Mouse (Mus musculus) frontal cortex, adult (tissue): ENCODE results near the gene Plekhf1.

Experiments
- ATAC-seq: cut with Nextera tagmentation; 2 replicates; pipeline ENCODE4 v1.9.2; 2017; ENCODE audit warnings: mild to moderate bottlenecking, moderate library complexity, mixed read lengths; ENCODE audit not compliant: low TSS enrichment

The Plekhf1 gene

DNA sequence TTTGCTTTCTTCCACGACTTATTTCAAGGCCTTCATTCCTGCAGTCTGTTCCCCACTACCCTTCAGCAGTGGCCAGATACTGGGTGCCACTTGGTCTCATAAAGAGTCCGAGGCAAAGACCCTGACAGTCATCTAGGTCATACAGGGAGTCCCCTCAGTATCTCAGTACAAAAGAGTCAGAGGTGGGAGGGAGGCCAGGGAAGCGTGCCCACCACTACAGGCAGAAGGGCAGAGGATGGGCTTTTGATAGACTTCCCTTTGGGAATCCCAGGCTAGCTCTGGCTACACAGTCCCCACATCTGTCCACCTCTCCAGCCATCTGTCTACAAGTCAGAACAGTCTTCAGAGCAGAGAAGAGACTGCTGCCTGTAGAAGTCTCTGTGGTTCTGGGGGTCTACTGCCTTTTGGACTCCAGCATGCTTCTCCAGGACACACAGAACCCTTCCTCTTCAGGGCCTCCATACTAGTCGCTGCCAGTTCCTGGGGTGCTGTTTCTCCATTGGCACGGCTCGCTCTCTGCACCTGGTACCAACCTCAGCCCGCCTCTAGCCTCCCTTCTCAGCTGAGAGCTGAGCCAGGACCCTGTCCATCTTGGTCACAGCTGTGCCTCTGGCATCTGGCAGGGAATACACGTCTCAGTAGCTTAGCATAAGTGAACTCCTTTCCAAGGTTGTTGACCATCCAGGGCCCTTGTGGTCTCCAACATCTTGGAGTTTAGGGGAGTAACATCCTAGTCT, 9.0 kb downstream of the Plekhf1 start:
- no peak for ATAC-seq

DNA sequence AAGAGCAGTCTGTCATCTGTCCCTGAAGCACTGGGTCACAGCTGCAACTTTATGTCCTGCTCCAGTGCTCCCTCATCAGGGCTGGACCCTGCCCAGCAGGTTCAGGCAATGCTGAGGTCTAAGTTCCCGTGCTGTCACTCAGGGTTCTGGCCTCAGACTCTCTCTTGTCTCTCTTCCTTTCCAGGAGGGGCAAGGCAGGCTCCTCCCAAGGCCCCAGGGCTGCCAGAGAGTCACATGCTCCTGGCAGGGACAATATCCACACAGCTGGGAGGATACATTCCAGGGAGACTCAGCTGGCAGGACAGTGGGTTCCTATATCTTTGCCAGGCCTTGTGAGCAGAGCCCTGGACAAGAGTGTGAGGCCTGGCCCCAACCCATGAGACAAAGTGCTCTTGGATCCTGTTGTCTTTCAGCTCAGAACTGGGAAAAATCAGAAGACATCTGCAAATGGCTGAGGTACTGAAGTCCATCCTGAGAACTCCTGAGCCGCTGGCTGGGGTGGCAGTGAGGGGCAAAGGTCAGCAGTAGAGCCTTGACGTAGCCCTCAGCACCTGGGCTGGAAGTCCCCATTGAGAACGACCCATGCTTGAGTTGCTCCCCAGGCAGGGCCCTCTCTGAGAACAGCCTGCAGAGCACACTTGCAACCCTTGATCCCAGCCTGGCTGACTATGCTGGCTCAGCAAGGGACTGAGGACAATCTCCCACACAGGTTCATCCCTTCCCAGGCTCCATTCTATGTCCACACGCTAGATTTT, 10.2 kb downstream of the Plekhf1 start:
- ATAC-seq = peak; percentile 82

DNA sequence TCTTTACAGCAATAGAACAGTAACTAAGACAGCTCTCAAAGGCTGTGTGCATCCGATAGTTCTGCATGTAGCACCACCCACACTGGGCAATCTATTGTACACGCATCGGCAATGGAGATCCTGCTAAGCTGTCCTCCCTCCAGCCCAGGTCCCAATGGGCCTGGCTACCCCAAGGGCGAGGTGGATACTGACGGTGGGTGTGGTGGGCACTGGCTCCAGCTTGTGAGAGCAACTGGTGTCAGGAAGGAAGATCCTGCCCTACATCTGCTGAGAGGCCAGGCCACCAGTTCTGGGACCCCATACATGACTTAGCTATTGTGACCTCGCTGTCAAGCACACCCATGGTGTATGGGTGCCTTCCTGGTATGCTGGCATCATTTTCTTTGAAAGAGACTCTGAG, 12.1 kb downstream of the Plekhf1 start:
- ATAC-seq = no peak

DNA sequence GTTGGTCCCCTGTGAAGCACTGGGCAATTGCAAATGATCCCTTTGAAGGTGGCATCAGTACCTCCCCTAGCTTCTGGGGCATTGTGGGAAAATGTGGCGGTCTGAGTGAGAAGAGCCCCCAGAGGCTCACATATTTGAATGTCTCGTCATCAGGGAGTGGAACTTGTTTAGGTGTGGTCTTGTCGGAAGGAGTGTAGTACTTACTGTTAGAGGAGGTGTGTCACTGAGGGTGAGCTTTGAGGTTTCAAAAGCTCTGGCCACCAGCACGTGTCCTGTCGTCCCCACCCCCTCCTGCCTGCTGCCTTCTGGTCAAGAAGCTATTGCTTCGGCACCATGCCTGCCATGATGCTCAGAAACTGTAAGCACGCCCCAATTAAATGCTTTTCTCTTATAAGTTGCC, 12.5 kb downstream of the Plekhf1 start:
- no peak for ATAC-seq

DNA sequence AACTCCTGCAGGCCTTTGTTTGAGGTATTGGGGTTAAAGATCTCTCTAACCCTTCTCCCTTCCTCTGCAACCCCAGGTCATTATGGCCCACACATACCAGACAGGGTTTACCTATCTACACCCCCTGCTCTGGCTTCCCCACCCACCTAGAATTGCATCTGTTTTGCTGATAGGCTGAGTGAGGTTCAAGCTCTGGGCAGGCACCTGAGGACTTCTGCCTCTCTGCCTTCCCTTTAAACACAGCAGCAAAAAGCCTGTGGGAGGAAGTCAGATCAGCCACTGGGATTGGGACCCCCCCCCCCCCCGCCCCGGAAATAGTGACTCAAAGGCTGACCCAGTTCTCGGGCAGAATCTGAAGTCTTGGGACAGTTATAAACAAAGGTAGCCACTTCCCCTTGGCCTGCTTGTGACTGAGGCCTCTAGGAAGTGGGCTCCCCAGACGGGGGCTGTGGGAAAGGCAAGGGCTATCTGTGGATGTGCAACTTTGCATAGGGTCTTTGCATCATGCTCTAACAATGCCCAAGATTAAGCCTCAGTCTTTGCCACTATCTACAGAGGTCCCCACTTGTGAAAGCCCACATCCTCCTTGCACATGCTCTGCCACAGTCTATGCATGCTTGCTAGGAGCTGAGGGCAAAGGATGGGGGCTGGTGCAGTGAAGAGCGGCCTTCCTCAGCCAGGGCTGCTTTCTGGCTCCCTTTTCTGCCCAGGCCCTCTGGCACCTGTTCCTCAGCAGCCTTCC, 13.2 kb downstream of the Plekhf1 start:
- ATAC-seq = no peak

DNA sequence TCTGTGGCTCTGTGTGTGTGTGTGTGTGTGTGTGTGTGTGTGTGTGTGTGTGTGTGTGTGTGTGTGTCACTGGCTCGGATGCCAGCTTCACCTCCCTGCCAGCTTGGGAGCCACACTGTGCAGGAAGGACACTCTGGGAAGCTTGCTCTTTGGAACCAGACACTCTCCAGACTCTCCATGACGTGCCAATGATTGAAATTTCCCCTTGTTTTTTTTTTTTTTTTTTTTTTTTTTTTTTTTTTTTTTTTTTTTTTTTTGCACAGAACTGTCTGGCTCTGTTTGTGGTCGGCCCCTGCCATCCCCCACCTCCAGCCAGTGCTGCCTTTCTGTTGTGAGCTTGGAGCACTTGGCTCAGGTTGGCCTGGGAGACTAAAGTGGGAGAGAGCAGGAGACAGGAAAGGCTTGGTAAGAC, 15.2 kb downstream of the Plekhf1 start:
- ATAC-seq = no peak

DNA sequence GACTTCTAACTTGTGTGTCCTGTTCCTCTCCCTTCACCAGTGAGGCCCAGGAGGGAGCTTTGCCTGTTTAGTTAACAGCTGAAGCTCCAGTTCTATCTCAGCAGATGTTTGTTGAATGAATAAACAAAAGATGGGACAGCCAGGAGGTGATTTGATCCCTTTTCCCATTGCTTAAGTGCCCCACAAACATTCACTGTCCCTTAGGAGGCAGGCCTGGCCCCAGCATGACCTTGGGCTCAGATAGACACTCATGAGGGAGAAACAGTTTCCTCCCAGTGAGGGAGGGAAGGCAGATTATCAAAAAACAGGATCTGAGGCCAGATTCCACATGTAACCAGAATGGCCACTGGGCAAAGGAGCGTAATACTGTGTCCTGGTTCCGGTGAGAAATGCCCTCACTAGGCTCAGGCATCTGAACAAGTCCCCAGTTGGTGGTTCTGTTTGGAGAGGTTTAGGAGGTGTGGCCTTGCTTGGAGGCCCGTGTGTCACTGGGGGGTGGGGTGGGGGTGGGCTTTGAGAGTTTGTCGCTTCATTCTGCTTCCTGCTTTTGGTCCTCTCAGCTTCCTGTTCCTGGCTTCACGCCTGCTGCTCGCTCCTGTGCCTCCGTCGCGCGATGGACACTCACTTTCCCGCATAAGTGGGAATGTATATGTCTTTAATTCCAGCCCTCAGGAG, 18.2 kb downstream of the Plekhf1 start:
- no peak for ATAC-seq

DNA sequence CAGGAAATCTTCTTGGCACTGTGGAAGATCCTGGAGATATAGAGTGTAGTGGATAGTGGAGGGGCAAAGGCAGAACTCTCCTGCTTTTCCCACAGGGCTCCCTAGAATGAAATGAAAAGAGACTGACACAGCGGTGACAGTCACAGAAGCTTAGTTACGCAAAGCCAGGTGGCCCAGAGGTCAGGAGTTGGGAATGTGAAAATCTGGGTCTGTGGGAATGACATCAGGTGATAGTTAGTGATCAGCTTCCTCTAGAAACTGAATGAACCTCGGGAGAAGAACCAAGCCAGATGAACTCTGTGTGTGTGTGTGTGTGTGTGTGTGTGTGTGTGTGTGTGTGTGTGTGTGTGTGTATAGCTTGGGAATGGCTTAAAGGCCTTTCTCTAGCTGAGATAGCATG, 18.8 kb downstream of the Plekhf1 start:
- no peak for ATAC-seq

DNA sequence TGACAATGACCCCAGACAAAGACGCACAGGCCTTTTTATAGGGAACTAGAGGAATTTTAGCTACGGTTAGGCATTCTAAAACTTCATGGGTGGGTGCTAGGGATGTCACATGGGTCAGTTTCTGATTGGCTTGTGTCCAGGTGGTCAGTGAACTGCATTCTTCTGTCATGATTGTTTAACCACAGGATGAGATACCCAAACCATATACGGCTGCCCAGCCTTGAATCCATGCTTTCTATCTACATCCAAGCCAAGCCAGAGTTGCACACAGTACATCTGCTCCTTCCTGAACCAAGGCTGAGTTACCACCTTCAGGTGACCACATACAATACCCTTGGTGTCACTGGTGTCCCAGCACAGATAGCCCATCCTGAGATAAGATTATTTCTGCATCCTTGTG, 21.3 kb downstream of the Plekhf1 start:
- no peak for ATAC-seq

DNA sequence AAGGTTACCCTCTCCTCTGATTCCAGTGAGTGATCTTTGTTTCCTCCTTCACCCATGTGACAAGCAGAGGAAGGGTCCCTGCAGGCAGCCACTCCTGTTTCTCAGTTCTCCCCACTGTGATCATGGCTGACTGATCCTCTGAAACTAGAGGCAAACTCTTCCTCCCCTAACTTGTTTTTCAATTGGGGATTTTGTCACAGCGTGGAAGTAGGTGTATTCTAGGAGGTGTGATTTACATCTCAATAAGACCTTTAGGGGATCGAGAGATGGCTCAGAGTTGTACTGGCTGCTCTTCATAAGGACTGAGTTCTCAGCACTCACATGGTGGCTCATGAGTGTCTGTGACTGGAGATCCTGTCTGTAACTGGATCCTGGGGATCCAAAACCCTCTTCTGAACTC, 22.0 kb downstream of the Plekhf1 start:
- ATAC-seq = no peak

DNA sequence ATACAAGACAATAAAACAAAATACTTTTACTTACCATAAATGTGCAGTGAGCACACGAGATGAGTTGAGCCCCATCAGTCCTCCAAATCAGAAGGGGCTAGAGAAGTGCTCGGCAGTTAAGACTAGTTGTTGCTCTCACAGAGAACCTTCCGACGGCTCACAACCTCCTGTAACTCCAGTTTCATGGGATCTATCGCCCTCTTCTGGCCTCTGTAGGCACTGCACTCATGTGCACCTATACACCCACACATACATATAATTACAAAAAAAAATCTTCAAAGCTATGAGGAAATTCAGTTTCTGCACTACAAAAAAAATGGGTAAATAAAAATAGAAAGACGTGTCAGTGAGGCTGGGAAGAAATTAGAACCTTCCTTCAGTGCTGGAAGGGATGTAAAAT, 23.5 kb downstream of the Plekhf1 start:
- ATAC-seq = no peak

DNA sequence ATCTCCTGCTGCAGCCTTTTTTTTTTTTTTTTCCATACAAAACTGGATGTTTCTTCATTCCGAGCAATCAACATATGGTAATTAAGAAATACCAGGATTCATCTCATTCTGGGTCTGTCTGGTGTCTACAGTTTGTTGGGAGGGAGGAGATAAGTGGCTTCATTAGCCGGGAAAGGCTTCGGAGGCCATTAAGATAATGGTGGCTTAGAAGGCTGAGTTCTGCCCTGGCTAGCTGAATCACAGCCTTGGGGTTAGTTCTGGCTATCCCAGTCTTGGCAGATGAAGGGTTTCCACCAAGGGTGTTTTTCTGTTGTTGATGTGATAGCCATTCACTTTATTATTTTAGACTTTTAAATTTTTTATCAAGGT, 26.5 kb downstream of the Plekhf1 start:
- ATAC-seq = no peak

DNA sequence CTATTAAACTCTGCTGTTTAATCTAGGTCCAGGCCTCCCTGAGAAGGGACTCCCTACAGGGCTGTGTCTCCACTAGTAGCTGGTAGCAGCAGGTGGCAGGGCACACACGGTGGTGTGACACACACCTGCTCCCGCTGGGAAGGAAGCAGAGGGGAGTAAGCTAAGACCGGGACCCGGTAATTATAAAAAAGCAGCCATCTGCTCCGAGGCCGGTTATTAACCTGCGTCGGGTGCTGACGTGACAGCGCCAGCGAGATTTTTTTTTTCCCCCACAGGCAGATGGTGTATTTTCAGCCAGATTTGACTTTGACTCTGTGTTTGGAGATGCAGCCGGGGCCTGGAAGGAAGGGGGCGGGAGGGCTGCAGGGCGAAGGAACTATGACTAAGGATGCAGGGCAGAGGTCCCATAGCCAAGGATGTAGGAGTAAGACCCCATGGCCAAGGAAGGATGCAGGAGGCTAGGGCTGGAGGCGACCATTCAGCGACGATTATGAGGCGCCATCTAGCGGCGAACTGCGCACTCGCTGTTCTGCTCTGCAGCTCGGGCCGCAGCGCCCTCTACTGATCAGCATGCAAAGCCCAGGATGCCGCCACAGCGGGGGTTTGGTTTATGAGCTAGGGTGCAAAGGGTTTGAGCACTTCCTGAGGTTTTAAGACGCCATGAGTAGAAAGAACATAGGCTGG, 27.1 kb downstream of the Plekhf1 start:
- peak; percentile 94 for ATAC-seq

DNA sequence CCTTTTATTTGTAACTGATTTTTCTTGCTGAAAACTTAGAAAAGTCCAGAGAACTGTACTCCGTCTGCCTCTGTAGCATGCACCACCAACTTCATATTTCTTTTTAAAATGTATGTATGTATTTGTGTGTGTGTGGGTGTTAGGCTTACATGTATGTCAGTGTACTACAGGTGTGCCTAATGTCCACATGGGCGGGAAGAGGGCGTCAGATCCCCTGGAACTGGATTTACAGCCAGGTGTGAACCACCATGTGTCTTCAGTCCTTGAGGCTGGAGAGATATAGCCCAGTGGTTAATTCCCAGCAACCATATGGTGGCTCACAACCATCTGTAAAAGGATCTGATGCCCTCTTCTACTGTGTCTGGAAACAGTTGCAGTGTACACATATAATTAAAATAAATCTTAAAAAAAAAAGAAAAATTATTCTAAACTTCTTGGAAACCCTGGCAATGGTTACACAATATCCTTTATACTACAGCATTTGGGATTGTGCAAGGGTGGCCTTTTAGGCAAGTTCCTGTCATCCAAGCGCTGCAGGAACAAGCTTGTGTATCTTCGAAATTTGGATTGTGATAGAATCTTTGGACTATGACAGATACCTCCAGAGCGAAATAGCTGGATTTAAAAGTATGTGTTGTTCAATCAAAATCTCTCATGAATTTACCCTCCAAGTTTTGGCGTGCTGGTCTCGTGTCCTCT, 27.8 kb downstream of the Plekhf1 start:
- no peak for ATAC-seq

DNA sequence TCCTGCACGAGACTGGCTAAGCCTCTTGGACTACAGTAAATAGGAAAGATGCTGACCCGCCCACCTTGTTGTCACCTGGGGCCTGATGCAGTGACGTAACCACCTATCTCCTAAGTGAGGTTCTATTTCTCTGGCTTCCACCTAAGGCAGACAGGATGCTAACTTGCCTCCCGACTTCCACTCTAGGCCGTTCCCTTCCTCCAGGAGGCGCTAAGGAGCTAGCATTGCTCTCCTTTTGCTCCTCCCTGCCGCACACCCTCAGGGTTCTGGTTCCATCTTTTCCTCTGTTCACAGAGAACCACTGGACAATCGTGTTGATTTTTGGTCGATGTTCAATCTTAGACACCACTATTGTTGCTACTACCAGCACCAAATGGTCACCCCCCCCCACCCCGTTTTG, 36.2 kb downstream of the Plekhf1 start:
- no peak for ATAC-seq

DNA sequence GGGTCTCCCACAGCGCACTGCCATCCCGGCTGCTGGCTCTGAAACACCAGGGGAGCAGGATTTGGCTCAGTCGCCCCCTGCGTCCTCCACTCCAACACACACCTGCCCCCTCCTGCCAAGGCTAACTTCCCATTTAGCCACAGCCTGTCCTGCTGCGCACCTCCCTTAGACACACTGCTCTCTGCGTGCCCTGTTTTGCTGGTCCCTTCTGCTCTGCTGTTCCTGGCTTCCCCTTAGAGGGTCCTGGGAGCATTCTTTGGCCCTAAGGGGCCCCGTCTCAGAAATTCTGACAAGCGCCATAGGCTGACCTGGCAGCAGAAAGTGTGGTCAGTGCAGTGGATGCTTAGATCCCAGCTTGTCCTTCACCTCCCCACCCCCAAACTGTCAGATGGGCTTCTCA, 36.7 kb downstream of the Plekhf1 start:
- no peak for ATAC-seq

DNA sequence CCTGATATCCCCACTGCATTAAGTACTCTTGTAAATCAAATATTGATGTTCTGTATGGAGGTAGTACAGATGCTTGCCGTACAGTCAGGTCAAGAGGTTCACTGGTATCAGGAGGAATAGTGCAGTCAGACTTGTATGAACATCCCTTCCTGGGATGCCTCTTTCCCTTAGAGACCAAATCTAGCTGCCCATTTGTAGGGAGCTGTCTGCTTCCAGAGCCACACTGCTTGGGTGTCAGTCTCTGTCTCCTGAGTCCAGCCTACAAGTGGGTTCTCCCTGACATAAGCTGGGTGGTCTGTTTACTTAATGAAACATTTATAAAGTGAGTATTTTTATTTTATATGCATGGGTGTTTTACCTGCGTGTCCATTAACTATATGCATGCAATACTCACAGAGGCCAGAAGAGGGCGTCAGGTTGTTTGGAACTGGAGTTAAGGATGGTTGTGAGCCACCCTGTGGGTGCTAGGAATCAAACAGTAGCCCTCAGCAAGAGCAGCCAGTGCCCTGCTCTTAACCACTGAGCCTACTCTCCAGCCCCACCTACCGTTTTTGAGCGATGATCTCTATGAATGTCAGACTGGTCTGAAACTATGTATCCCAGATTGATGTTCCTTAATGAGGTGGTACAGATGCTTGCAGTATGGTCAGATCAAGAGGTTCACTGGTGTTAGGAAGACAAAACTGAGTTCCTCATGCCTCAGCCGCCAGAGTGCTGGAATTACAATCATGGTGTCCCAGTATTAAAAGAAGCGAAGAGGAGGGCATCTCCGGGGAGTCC, 37.6 kb downstream of the Plekhf1 start:
- no peak for ATAC-seq

DNA sequence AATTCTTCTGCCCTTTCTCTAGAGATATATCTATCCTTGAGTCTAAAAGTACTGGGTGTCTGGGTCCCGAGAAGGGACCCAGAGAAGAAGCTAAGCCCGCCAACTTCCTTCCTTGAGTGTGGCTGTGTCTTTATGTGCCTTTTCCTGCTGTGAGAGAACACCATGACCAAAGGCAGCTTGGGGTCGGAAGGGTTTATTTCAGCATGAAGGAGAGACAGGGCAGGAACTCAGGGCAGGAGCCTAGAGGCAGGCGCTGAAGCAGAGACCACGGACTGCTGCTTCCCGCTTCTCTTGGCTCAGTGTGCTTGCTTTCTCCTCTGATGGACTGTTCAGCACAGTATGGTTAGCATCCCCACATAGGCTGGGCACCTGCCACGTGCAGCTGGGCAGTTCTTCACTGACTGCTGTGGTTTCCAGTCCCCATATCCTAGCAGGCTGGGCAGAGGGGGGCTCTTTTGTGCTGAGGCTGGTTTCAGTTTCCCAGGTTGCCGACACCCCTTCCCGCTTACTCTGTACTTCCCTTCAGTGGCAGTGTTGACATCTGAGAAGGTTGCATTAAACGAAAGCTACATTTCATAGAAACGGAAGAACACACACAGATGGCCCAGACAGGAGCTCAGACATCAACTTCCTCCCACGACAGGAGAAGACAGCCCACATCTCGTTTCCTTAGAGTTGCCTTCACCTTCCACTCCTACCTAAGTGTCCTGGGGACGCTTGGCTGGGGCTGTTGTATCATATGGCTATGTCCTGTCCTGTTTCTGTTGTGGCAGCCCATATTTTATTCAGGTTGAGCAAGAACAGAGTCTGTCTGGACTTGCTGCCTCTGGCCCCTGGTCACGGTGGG, 38.5 kb downstream of the Plekhf1 start:
- ATAC-seq = peak; percentile 64
